Mouse (Mus musculus): ENCODE measurements around the gene Glrp1. TPM values are rescaled to one million over a fixed set of nuclear protein-coding genes. Genes with fewer than 3 reads are reported as not detected.
A peak's percentile ranks its signal among the peaks of the same experiment; 100 is the strongest.

Glrp1 gene
- total RNA-seq, 2 experiments from 2014 or later: 0.17 TPM; not detected in 1

DNA sequence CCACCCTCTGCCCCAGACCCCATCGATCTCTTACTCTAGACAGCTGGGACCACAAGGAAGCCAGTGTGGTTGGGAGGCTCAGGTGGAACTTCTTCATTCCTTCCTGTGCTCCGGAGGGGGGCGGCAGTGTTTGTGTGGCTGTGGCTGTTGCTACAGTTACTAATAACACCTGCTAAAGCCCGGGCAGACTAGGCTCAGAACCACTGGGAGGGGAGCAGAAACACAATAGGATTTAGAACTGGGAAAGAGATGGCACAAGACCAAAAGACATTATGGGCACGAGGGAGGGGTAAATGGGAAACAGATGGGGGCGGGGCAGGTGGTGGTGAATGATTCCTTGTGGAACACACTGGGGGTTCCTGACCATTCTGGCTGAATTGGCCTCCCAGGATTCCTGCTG is 47.4 kb downstream of the Glrp1 start:
- no peak for DNase-seq

DNA sequence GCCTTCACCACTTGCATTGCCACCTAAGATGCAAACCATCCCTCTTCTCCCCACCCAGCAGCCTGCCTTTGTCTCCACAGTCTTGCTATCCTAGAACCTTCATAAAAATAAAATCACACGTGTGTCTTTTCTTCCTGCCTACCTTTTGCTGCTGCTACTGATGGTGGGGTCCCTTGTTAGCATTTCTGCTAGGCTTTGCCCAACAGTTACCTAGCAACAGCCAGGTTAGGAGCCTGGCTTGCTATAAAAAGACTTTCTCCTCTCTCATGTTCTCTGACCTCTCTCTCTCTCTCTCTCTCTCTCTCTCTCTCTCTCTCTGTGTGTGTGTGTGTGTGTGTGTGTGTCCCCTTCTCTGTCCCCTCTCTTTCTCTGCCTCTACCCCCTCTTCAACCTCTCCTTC is 48.8 kb downstream of the Glrp1 start:
- no peak for DNase-seq

- no peak for DNase-seq
Observed at GRCm38 (mm10) chr1:88459655-88460054, 50.2 kb downstream of the Glrp1 start.

DNA sequence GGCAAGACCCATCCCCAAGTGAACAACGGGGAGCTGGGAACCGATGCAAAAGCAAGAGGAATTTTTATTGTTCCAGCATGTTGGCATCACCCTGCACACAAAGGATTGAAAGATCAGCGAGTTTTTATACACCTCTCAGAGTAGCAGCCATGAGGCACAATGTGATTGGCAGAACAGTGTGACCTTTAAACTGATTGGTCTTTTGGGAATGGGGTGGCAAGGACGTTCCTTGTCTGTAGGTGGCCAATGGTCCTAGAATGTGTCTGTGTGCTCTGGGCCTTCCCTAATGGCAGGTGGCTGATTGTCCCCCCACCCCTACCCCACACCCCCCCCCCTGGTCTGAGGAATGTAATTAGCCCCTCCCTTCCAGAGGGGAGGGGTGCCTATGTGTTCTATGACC is 50.7 kb downstream of the Glrp1 start:
- DNase-seq: no peak

- peak; percentile 71 to 84 for DNase-seq
Observed at GRCm38 (mm10) chr1:88456451-88457072, 53.3 kb downstream of the Glrp1 start.

DNA sequence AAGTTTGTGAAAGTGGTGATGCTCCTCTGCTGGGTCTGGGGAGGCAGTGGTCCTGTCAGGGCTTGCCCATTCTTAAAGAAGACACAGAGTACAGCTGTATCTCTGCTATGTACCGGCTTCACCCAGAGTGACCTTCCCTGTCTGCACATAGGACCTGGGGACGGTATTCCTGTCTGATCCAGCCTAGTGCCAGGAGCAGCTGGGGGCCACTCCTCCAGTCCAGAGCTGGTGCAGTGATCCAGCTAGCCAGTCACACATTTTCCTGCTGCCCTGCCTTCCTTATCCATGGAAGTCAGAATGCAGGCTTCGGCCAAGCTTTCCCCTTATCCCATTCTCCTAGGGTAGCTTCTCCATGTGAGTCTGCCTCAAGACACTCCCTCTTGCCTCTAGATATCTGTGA is 54.1 kb downstream of the Glrp1 start:
- DNase-seq: no peak

DNA sequence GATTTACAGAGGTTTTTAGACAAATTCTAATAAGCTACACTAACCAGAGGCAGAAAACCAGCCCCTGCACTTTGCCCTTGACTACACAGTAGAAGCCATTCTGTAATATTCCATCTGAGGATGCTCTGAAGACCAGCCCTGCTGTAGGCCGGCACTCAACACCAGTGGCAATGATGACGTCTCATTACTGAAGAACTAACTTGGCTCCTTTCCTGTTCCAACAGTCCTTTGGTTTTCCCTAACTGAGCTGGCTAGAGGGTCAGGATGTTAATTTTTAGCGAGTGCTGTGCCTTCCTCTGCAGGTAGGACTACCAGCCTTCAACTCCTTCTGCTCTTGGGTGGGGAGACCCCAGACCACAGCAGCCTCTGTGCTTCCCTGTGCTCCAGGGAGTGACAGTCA is 55.2 kb downstream of the Glrp1 start:
- DNase-seq: no peak

DNA sequence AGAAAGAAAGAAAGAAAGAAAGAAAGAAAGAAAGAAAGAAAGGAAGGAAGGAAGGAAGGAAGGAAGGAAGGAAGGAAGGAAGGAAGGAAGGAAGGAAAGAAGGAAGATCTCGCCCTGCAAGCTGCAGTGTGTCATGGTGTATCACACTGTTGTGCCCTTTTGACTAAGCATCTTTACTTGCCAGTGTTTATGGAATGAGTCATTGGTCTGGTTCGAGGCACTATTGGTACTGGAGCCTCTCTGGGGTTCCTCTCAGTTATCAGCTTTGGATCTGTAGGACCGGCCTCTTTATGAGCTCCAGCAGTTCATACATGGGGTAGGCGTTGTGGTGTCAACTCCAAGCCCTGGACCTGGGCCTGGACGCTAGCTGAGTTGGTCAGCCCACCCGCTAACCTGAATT is 57.7 kb downstream of the Glrp1 start:
- no peak for DNase-seq

DNA sequence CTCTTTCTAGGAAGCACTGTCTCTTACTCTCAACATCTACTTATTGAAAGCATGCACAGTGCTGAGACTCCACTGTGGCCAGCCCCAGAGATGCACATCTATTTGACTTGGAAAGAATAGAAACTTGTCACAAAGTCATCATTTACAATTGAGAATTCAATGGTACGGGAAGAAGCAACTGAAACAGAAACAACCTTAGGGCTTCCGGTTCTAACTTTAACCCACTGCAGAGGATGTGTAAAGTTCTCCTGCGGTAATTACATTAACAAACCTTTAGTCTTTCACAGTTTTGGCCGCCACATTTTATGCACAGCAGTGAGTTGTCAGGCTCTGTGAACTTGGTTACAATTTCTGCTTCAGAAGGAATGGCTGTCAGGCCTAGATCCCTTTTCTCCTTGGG is 59.2 kb downstream of the Glrp1 start:
- DNase-seq: no peak

Other genes with a start within 250 kb of the Glrp1 start
- gene Hjurp, start 232.4 kb downstream of the Glrp1 start, total RNA-seq (2021): 10 to 100 TPM; 10.6 to 11.0 TPM
- not detected for gene Trpm8, start 232.4 kb downstream of the Glrp1 start, total RNA-seq (2021)
- gene Spp2, start 103.1 kb downstream of the Glrp1 start, total RNA-seq (2021): not detected
- gene Arl4c, start 192.2 kb upstream of the Glrp1 start, total RNA-seq (2021): 1 to 10 TPM; 4.7 to 5.5 TPM